Mouse (Mus musculus) thymus, postnatal 25 days (tissue): ENCODE results near the gene Hs3st6.

ENCODE experiments used
- DNase-seq: peaks from one replicate; pipeline ENCODE4 v3.0.0; 2022

The Hs3st6 gene

GRCm38 (mm10) chr17:24729067-24729466 is 23.7 kb upstream of the Hs3st6 start:
- DNase-seq: no peak

- DNase-seq: no peak
Measured at GRCm38 (mm10) chr17:24730787-24731186, 22.0 kb upstream of the Hs3st6 start.

GRCm38 (mm10) chr17:24732233-24732935 is 20.4 kb upstream of the Hs3st6 start:
- DNase-seq: no peak

- no peak for DNase-seq
Measured at GRCm38 (mm10) chr17:24733434-24734050, 19.2 kb upstream of the Hs3st6 start.

GRCm38 (mm10) chr17:24734513-24734912 is 18.3 kb upstream of the Hs3st6 start:
- DNase-seq: no peak

GRCm38 (mm10) chr17:24735446-24735845 is 17.3 kb upstream of the Hs3st6 start:
- DNase-seq: no peak

- DNase-seq: peak; percentile 95
Measured at GRCm38 (mm10) chr17:24736330-24737051, 16.3 kb upstream of the Hs3st6 start, which contains the start of gene Msrb1. Gene Msrb1, plus strand, starts transcription at chr17:24736642.

- DNase-seq: no peak
Measured at GRCm38 (mm10) chr17:24737135-24737810, 15.5 kb upstream of the Hs3st6 start.

GRCm38 (mm10) chr17:24738238-24738637 is 14.6 kb upstream of the Hs3st6 start:
- no peak for DNase-seq

- DNase-seq: no peak
Measured at GRCm38 (mm10) chr17:24739926-24740325, 12.9 kb upstream of the Hs3st6 start.

- no peak for DNase-seq
Measured at GRCm38 (mm10) chr17:24742307-24742706, 10.5 kb upstream of the Hs3st6 start.

GRCm38 (mm10) chr17:24743896-24744295 is 8.9 kb upstream of the Hs3st6 start:
- no peak for DNase-seq

- DNase-seq: no peak
Measured at GRCm38 (mm10) chr17:24744381-24744780, 8.4 kb upstream of the Hs3st6 start.

GRCm38 (mm10) chr17:24745526-24746497 is 7.0 kb upstream of the Hs3st6 start:
- DNase-seq: peak; percentile 80

- DNase-seq: no peak
Measured at GRCm38 (mm10) chr17:24746986-24747385, 5.8 kb upstream of the Hs3st6 start.

- no peak for DNase-seq
Measured at GRCm38 (mm10) chr17:24751528-24751927, 1.3 kb upstream of the Hs3st6 start.

- no peak for DNase-seq
Measured at GRCm38 (mm10) chr17:24757394-24757793, 4.6 kb downstream of the Hs3st6 start.

GRCm38 (mm10) chr17:24761121-24761520 is 8.3 kb downstream of the Hs3st6 start:
- DNase-seq: no peak

GRCm38 (mm10) chr17:24765016-24765905 is 12.5 kb downstream of the Hs3st6 start:
- no peak for DNase-seq

GRCm38 (mm10) chr17:24766266-24766875 is 13.6 kb downstream of the Hs3st6 start:
- no peak for DNase-seq

- no peak for DNase-seq
Measured at GRCm38 (mm10) chr17:24769146-24769545, 16.4 kb downstream of the Hs3st6 start.
